Mouse (Mus musculus) lung, adult 18-20 months (tissue): ENCODE data around the gene Wwp2.
A peak's percentile ranks its signal among the peaks of the same experiment; 100 is the strongest.
"Not testable (repeated sequence)": the region's sequence is repeated elsewhere in the genome, so short reads cannot be mapped to it uniquely, and the experiment has no call there.

Experiments
- DNase-seq, 2 experiments: peaks; one replicate each; pipeline ENCODE4 v3.0.0; 2022; ENCODE audit warnings: mixed read lengths in 2 of 2

Wwp2 gene

DNA sequence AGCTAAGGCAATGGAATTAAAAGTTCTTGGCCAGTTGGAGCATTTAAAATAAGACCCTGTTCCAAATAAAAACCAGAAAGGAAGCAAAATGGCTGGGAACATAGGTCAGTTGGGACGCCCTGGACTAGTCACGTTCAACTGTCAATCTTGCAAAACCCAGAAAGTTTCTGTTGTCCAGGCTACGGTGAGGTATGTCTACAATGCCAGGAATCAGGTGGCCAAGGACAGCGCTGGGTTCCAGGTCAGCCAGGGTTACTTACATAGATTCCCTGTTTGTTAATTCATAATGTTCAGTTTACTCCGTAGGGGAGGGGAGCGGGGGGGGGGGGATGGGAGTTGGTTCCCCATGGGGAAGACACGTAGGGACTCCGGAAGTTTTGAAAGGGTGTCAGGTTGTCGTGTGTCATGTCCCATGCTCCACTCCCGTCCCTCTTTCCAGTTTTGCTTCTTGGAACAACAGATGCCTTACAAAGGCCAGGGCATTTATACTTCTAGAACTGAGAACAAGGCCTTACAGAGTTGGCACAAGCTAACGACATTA is 674 bp upstream of the Wwp2 start:
- no peak for DNase-seq

DNA sequence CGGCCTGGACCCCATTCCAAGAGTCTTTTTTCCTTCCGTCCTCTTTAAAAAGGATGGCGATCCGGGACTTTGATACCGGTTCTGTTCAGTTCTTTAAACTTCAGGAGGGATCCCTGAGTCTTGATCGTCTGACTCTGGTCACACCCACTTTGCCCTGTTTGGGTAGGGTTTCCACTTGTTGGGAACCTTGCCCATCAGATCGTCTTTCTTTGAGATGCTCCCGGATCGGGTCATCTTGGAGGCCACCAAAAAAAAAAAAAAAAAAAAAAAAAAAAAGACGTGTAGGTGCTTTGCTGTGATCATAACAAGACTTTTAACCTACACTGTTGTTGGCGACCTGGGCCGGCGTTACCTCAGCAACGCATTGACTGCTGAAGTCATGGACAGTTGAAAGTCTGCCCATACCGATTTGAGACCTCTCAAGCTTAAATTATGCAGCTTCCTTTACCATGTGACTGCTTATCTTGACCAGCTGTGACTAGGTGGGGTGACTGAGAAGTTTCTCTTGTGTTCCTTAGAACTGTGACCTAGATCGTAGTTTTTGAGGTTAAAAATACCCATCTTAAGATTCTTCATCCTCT is 766 bp downstream of the Wwp2 start:
- peak; percentile 27 to 38 for DNase-seq

DNA sequence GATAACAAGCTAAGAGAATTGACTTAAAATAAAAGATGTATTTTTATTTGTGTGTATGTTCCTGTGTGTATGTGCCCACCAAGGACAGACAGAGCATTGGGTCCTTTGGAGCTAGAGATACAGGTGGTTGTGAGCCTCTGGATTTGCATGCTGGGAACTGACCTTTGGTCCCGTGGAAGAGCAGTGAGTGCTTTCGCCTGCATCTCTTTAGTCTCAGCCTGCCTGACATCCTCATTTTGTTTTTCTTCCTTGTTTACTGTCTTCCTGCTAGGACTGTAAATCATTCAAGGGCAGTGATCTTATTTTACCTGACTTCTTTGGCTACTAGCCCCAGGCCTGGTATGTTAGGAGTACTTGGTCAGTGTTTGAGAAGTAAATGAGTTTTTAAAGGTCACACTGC is 1.5 kb downstream of the Wwp2 start:
- DNase-seq = no peak

DNA sequence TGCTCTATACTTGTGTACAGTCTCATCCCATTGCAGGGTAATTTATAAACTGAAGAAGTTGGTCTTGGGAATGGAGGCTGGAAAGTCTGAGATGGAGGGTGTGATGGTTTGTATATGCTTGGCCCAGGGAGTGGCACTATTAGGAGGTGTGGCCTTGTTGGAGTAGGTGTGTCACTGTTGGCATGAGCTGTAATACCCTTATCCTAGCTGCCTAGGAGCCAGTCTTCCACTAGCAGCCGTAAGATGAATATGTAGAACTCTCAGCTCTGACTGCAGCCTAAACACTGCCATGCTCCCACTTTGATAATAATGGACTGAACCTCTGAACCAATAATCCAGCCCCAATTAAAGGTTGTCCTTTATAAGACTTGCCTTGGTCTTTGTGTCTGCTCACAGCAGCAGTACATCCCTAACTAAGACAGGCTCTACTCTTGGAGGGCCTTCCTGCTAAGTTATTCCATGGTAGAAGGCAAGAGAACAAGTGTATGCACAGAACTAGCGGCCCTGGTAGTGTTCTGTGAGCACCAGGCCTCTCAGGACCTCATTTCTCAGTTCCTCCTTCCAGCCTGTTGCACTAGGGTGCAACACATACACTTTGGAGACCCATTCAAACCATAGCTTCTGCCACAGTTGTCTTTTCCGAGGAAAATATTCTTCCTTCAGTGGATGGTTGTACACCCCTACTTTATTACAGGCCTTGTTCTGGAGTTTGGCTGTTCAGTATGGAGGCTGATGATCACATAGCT is 3.9 kb downstream of the Wwp2 start:
- no peak for DNase-seq

DNA sequence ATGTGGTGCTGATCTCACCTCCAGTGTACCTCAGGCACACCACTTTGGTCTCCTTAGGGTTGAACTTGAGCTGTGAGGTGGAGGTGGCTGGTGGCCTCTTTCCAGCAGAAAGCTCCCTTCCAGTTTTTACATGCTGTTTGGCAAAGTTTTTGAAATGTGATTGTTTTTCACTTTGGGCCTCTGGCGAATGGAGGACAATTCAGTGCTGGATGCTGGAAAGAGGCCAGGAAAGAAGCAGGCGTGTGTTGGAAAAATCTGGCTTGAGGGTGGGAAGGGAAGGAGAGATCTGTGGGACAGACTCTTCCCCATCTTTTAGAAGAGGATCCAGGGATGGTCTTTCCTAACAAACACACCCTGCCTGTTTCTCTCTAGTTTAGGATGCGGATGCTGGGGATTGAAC is 8.5 kb downstream of the Wwp2 start:
- no peak for DNase-seq

DNA sequence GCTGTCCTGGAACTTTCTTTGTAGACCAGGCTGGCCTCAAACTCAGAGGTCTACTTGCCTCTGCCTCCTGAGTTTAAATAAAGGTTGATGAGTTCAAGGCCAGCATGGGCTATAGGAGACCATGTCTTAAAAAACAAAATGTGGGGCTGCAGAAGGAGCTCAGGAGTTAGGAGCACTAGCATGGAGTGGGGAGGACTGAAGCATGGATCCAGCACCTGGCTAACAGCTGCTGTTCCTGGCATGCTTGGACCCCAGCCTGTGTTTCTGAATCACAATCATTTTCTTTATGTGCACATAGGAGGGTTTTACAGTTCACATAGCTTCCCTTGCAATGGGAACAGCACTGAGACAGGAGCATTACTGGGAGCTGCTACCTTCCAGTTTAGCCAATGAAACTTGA is 11.5 kb downstream of the Wwp2 start:
- no peak for DNase-seq

DNA sequence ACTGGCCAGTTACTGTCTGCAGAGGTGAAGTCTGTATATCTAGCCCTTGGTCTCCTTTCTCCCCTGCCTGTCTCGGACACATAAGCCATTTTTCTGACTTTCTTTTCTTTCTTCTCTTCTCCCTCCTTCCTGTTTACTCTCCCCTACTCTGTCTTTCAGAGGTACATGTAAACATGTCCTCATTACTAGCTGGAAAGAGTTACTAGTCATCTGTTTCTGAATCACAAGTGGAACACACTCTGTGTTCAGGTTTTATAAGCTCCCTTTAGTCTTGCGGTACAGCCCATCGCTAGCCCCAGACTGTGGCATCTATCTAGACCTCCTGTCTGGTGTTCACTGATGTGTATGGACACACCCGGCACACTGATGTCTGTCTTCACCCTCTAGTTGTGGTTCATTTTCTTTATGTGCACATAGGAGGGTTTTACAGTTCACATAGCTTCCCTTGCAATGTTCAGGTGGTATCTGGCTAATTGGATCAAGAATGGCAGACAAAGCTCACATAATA is 12.3 kb downstream of the Wwp2 start:
- no peak for DNase-seq

DNA sequence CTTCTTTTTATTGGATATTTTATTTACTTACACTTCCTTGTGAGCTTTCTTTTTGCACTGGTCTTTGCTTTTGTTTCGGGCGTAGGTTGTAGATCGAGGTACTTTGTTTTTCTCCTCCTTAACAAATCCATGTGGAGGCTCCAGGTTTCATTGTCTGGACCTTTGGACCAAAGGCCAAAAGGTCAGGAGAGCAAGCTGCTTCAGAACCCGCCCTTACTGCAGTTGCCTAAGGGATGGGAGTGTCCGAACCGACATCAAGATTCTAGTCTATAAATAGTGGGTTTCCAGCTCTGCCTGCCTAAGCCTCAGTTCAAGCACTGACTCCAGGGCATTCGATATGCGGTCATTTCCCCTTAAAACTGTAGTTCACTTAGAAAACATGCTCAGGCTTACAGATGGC is 13.0 kb downstream of the Wwp2 start:
- DNase-seq = no peak

DNA sequence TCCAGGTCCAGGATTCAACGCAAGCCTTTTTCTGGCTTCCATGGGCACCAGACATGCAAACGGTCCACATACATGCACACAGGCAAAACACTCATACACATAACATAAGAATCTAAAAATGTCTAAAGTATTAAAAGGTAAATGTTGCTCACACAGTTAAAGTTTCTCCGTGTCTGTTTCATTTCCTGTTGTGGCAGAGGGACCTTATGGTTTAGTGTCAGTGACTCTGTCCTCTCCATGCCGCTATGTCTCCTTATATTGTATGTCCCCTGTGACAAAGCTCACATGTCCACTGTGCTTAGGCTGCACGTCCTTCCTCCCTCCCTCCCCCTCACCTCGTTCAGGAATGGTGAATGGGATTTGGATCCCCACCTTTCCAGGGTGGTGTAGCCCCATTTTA is 13.5 kb downstream of the Wwp2 start:
- no peak for DNase-seq

DNA sequence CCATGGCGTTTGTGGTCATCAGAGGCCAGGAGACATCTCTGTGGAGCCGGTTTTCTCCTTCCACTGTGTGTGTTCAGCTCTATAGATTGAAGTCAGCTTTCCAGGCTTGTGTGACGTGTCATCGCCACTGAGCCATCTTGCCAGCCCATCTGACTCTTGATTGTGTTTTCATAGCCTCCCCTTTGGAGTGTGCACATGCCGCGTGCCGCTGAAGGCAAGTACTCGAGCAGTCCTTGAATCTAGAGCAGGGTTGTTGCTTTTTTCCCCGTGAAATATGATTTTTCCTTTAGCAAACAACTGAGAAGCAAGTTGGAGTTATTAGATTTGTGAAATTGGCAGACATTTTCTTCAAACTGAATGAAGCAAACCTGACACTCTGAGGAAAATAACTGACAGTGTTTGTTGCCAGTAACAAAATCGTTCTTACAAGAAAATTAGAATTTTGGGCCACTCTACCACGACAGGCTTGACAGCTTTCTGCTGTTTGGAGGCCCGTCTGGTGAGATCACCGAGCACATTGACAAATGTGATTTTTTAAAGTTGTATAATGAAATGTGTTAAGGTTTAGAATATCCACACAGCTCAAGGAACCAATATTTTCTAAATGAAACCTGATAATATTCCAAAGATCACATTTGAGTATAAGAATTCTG is 15.4 kb downstream of the Wwp2 start:
- DNase-seq = no peak

DNA sequence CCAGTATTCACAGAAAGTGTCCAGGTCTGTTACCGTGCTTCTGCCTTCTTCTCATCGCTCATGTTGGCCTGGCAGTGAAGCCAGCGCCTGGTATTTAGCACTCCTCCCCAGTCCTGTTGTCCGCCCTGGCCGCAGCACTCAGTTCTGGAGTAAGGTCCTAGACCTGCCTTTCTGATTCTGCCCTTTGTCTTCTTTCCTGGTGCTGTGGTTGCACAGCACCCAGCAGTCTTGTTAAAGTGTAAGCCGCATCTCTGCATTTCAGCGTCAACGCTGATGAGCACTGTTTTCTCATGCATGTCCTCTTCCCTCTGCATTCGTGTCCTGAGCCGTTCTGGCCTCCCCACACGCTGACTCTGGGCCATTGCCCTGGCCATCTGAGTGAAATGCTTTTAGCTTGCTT is 17.2 kb downstream of the Wwp2 start:
- no peak for DNase-seq

DNA sequence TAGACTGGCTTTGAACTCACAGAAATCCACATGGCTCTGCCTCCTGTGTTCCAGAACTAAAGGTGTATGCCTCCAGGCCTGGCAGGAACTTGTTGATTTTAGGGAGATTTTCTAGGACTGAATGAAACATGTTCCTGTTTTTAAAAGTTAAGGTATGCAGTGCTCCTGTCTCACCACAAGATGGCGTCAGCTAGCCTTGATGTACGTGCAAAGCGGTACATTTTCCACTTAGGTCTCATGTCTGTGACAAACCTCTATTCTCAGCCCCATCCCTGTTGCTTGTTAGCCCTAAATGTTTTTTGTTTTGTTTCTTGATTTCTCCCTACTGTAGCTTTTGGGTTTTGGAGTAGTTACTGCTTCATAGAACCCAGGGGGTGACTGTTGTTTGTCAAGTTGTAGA is 19.1 kb downstream of the Wwp2 start:
- no peak for DNase-seq

DNA sequence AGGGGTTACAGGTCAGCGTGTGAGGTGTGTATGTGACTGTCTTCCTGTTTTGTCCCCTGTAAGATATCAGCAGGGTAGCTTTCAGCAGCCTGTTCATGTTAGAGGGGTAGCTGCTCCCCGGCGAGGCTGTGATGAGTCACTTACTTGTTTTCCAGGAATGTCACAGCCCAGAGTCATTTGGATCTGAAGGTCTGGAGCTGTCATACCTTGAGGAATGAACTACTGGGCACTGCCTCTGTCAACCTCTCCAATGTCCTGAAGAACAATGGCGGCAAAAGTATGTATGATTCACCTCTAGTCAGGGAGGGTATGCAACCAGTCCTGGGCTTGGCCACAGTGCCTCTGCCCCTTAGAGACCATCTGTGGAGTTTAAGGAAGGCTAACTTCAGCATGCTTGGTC is 21.6 kb downstream of the Wwp2 start:
- no peak for DNase-seq

DNA sequence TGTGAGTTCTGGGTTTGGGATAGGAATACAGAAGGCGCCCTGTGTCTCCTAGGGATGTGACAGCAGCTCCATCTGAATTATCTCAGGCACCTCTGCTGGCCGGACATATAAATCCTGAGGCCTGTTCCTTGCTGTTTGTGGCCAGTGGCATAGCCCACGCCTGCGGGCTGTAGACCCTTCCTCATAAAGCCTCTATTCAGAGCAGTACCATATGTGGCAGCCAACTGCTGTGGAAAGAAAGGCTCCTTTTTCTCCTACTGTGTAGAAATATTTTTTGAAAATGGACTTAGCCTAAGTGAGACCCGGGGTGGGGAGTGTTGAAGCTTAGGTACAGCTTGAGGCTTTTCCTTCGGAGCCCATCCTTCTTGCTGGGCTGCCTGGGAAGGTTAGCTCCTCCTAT is 22.1 kb downstream of the Wwp2 start:
- DNase-seq = no peak

DNA sequence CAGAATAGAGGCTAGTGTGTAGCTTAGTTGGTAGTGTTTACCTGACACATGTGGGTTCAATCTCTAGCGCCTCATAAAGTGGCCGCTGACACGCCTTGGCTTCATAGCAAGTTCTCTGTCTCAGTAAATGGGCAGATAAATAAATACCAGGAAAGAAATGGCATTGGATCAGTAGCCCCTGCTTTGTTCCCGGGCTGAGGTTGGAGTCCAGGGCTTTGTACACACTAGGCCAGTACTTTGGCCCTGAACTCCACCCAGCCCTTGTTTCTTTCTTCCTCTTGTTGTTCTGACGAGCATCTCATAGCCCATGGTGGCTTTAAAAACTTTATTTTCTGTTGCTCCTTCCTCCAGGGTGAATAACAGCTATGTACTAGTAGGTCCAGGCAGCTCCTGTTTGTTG is 26.3 kb downstream of the Wwp2 start:
- no peak for DNase-seq

DNA sequence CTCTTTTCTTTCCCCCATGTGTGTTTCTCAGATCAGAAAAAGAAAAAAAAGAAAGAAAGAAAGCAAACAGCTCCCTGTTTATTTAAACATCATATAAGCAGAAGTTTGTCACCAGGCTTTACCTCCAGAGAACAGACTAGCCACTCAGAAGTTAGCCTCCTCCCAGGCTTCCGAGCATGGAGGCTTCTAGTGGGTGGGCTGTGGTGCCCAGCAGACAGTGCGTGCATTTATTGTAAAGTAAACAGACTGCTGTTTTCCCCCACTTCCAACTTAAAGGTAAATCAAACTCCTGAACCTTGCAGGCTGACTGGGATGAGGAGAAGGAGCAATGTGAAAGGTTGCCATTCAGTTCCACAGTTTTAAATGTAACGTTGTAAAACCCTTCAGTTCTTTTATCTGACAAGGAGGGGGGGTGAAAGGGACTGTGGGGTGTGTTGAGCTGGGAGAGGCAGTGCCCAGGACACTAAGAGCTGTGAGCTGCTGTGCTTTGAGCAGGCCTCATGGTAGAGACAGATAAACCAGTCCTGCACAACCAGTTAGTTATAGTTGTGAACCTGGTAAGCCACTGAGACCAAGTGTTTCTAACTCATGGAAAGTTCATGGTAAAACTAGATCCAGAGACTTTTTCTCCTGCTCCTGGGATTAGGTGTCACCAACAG is 29.3 kb downstream of the Wwp2 start:
- DNase-seq = no peak

DNA sequence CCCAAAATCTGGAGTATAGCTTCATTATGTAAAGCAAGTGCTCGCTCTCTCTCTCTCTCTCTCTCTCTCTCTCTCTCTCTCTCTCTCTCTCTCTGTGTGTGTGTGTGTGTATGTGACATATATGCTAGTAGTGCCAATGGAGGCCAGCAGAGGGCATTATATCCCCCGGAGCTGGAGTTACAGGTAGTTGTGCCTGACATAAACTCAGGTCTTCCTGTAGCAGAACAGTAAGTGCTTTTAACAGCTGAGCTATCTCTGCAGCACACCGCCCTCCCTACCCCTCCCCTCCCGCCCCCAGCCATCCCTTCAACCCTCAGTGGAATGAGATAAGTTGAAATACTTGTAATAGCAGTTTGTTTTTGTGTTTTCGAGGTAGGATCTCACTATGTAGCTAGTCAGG is 30.5 kb downstream of the Wwp2 start:
- no peak for DNase-seq

DNA sequence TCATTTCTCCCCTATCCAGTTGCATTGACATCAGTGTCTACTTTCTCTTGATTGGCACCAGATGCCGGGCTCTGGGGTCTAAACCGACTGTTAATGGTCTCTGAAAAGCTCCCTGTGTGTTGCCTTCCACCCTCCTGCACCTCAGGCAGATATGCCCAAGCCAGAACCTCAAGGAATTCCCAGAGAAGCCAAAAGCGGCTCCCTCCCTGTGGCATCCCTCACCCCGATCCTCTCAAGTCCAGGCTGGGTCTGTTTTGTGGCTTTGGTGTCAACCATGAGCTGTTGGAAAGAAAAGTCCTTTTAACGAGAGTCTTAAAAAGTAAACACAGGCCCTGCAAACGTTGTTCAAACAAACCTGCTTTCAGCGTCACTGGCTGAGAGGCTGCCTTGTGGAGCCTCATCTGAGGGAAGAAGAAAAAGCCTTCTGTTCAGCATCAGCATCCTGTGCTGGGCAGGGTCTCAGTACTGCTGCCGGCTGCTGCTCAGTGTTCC is 32.7 kb downstream of the Wwp2 start:
- no peak for DNase-seq

DNA sequence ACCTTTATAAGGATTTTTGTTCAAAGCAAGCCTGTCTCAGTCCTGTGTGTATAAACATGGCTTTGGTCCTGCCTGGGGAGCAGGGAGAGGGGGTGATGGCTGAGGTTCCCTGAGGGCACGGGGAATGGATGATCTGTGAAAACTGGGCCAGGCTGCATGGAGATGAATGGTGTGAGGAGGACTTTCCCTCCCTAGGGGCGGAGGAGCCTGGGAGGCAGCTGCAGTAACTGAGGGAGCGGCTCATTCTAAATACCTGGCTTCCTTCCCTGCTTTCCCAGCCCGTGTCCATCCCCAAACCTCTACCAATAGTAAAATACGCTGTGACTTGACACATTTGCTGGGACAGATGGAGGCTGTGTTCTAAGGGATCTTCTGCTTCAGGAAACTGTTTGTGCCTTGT is 34.1 kb downstream of the Wwp2 start:
- no peak for DNase-seq

DNA sequence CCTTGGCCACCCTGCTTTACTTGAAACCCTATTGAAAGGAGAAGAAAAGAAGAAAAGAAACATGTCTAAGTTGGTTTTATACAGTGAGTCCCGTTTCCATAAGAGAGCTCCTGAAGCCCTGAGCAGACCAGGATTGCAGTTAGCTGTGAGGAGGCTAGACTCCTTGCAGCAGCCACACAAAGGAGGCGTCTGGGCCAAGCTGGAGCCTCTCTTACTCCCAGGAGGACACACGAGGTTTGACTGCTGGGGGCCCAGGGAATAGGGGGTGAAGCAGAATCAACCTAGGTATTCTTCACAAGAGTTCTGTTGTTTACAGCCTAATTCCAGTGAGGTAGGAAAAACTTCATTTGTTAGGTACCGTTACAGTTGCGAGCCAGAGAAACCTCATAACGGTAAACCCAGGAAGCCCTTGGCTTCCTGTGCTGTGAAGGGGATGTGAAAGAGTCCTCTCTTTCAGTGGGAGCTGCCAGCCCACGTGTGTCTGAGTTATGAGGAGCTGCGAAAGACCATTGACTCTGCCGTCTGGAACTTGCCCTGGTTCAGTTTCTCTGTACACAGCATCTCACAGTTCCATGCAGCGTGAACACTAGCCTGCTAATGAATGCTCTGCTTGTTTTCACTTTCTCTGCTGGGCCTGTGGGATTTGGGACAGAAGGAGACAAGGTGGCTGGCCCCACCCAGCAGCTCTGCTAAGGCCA is 36.4 kb downstream of the Wwp2 start:
- no peak for DNase-seq

DNA sequence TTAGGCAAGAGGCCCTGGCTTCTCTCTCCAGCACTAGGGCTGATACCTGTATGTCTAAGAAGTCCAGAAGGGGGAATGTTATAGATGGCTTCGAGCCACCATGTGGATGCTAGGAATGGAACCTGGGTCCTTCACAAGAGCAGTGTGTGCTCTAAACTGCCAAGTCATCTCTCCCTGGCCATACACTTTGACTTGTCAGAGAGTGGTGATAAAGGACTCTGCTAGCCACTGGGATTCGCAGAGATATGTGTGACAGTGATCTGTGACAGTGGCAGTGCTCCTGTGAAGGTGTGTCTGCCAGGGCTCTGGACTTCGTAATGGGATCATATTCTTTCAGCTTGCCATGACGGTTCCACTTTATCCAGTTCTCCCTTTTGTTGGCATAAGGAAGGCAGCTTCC is 37.2 kb downstream of the Wwp2 start:
- no peak for DNase-seq

DNA sequence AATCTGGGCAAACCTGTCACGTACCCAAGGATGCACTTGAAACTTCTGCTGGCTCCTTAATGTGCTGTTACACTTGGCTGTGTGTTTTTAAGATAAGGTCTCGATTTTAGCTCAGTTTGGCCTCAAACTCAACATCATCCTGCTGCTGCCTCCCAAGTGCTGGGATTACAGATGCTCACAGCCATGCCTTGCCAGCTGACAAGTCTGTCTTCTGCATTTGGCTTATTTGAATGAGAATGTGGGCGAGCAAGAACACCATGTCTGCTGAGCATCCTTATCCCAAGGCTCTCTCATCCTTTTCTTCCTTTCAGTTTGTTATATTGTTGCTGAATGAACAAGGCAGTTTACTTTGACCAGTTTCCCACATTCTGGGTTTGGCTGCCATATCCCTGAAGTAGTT is 39.4 kb downstream of the Wwp2 start:
- no peak for DNase-seq

DNA sequence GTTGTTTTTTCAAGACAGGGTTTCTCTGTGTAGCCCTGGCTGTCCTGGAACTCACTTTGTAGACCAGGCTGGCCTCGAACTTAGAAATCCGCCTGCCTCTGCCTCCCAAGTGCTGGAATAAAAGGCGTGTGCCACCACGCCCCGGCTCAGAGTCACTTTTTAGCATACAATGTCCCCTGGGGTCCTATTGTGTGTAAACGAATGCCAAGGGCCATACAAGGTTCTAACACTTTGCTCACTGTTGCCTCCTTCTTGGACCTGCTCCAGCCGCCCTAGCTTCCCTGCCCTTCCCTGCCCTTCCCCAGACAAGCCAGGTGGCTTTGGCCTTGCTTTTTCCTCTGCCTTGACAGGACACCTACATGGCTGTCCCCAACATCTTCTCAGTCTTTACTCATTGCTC is 40.6 kb downstream of the Wwp2 start:
- not testable (repeated sequence) for DNase-seq
